Mouse (Mus musculus) ZHBTc4 (cell line): ENCODE results near the gene Map1a.

Experiments
- DNase-seq: peaks from one replicate; pipeline ENCODE4 v3.0.0-alpha.2; 2011; ENCODE audit warnings: low read depth, low spot score

Gene Map1a

GRCm38 (mm10) chr2:121308997-121309416 lies 19.6 kb downstream of the Map1a start:
- DNase-seq: peak; percentile 55

GRCm38 (mm10) chr2:121316278-121316677 lies 26.9 kb downstream of the Map1a start:
- no peak for DNase-seq

GRCm38 (mm10) chr2:121323041-121323440 lies 33.6 kb downstream of the Map1a start:
- DNase-seq: no peak

GRCm38 (mm10) chr2:121323693-121324470 lies 34.5 kb downstream of the Map1a start:
- DNase-seq: no peak

DNA sequence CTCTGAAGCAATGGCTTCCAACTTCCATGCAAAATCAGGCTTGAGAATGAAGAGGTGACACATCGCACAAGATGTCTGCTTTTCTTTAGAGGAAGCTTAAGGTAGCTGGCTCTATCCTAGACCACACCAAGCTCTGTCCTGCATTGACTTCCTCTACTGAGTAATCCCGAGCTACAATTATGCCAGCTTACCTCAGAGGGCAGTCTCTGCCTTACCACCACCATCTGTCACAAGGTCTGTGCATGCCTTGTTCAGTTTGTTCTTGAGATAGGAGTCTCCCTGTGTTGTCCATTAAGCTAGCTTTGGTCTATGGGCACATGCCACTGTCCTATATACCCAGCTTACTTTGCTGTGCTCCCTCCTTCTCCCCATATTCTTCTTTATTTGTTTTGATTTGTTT lies 40.1 kb downstream of the Map1a start:
- no peak for DNase-seq

GRCm38 (mm10) chr2:121339057-121339456 lies 49.7 kb downstream of the Map1a start:
- peak; percentile 51 for DNase-seq

GRCm38 (mm10) chr2:121353156-121353555 lies 63.8 kb downstream of the Map1a start:
- DNase-seq: no peak

GRCm38 (mm10) chr2:121354378-121354777 lies 65.0 kb downstream of the Map1a start:
- DNase-seq: no peak

- DNase-seq: peak; percentile 98
Measured at GRCm38 (mm10) chr2:121354820-121355592, 65.6 kb downstream of the Map1a start, which contains the start of gene Ppip5k1. Ppip5k1 (minus strand) TSS chr2:121355396.

DNA sequence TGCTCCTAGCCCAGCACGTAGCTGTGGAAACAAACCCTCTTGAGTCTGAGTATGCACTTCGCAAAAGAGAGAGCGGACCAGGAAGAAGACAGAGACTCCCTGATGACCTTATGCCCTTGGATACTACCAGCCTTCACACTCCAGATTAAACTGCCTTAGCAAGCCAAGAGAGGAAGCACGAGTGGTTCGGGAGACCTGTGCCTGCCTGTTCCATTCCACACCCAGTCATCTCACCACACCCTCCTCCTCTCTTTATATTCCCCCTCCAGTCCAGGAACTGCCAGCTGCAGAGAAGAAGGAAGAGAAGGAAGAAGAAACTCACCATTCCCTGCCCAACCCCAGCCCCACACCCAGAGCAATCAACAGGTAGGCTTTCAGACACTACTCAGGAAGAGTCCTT lies 68.1 kb downstream of the Map1a start, which contains the start of gene Ckmt1:
Ckmt1 (plus strand) TSS at position 221 of the 400 bp plus-strand sequence.
- DNase-seq: peak; percentile 82

DNA sequence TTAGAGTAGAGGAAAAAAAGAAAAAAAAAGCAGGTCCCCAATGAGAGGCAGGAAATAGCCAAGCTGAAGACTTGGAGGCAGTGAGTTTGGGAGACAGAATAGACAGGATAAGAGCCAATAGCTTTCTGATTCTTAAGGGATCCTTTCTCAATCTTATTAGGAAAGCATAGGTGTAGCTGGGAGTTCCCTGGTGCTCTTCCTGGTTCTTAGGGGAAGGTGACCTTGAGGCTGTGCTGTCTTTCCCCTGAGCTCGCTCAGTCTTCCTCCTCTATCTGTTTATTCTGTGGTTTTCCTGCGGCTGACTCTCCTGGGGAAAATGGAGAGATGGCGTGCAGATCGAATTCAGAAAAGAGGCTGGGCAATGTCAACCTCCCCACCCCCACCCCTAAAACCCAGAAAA lies 68.6 kb downstream of the Map1a start:
- peak; percentile 59 for DNase-seq

- DNase-seq: peak; percentile 76
Measured at GRCm38 (mm10) chr2:121358381-121358780, 69.0 kb downstream of the Map1a start.

- DNase-seq: no peak
Measured at GRCm38 (mm10) chr2:121359461-121359860, 70.1 kb downstream of the Map1a start.
